Mouse (Mus musculus) ES-Bruce4 (cell line): ENCODE results near the gene Mrgbp.

Experiments used
- CTCF ChIP-seq: IDR thresholded peaks from one replicate; pipeline ENCODE4 v1.8.1; 2011; ENCODE audit warnings: low read depth, low read length
- POLR2A ChIP-seq: IDR thresholded peaks from one replicate; pipeline ENCODE4 v1.8.1; 2011; ENCODE audit warnings: low read length; ENCODE audit not compliant: insufficient read depth

GRCm38 (mm10) chr2:180532386-180532995, 48.6 kb upstream of the Mrgbp start:
- TF ChIP-seq POLR2A (no peak), CTCF (no peak)
